Mouse (Mus musculus) MN1 (cell line): ENCODE measurements around the gene Coro7.

Source experiments
- DNase-seq: peaks from one replicate; pipeline ENCODE4 v3.0.0-alpha.2; 2016; ENCODE audit warnings: low spot score

Coro7 gene

GRCm38 (mm10) chr16:4648416-4649023 is 31.1 kb downstream of the Coro7 start:
- DNase-seq, result no peak

- peak; percentile 60 for DNase-seq
These were observed 31.9 kb downstream of the Coro7 start for GRCm38 (mm10) chr16:4647651-4648141.

- no peak for DNase-seq
These were observed 32.7 kb downstream of the Coro7 start for GRCm38 (mm10) chr16:4646831-4647230.

- no peak for DNase-seq
These were observed 33.7 kb downstream of the Coro7 start for GRCm38 (mm10) chr16:4645867-4646266.

GRCm38 (mm10) chr16:4643670-4644419 is 35.7 kb downstream of the Coro7 start:
- peak; percentile 84 for DNase-seq

- no peak for DNase-seq
These were observed 36.6 kb downstream of the Coro7 start for GRCm38 (mm10) chr16:4642937-4643336.

GRCm38 (mm10) chr16:4642190-4642589 is 37.4 kb downstream of the Coro7 start:
- DNase-seq, result no peak

GRCm38 (mm10) chr16:4641119-4641838 is 38.3 kb downstream of the Coro7 start:
- peak; percentile 67 for DNase-seq

- peak; percentile 67 for DNase-seq
These were observed 39.1 kb downstream of the Coro7 start for GRCm38 (mm10) chr16:4640267-4641005.

- peak; percentile 91 for DNase-seq
These were observed 39.7 kb downstream of the Coro7 start, which contains the start of the genes Vasn and Dnaja3 for GRCm38 (mm10) chr16:4639831-4640237. Vasn (plus strand) TSS chr16:4639941. Dnaja3 (plus strand) TSS chr16:4639989.

- no peak for DNase-seq
These were observed 40.6 kb downstream of the Coro7 start for GRCm38 (mm10) chr16:4638891-4639390.

GRCm38 (mm10) chr16:4635760-4636159 is 43.8 kb downstream of the Coro7 start:
- DNase-seq, result no peak

- no peak for DNase-seq
These were observed 44.9 kb downstream of the Coro7 start for GRCm38 (mm10) chr16:4634681-4635080.

GRCm38 (mm10) chr16:4633661-4634060 is 45.9 kb downstream of the Coro7 start:
- DNase-seq, result no peak

GRCm38 (mm10) chr16:4632050-4632449 is 47.5 kb downstream of the Coro7 start:
- DNase-seq, result no peak

GRCm38 (mm10) chr16:4629950-4630349 is 49.6 kb downstream of the Coro7 start:
- DNase-seq, result peak; percentile 79

GRCm38 (mm10) chr16:4628898-4629419 is 50.6 kb downstream of the Coro7 start:
- DNase-seq, result no peak

- peak; percentile 36 for DNase-seq
These were observed 52.5 kb downstream of the Coro7 start for GRCm38 (mm10) chr16:4627105-4627504.

GRCm38 (mm10) chr16:4624481-4625110 is 55.0 kb downstream of the Coro7 start, which contains the start of gene Pam16:
Pam16 (minus strand) TSS chr16:4624988.
- peak; percentile 94 for DNase-seq

- no peak for DNase-seq
These were observed 55.5 kb downstream of the Coro7 start for GRCm38 (mm10) chr16:4624074-4624473.

GRCm38 (mm10) chr16:4616829-4617228 is 62.7 kb downstream of the Coro7 start:
- DNase-seq, result no peak
